Mouse (Mus musculus) liver, embryonic 12.5 days (tissue): ENCODE measurements around the gene Ninl. TPM values are rescaled to one million over a fixed set of nuclear protein-coding genes. Genes with fewer than 3 reads are reported as not detected.
A peak's percentile ranks its signal among the peaks of the same experiment; 100 is the strongest.

Experiments
- ATAC-seq: fragments of 200-750 bp; cut with Nextera tagmentation; 2 replicates; pipeline ENCODE4 v1.8.0; 2017; ENCODE audit warnings: moderate number of reproducible peaks, mild to moderate bottlenecking, moderate library complexity
- H3K27ac ChIP-seq: fragments of 300-500 bp; sonication (generic); 2 replicates; pipeline ENCODE4 v1.5.1; 2016; ENCODE audit warnings: mild to moderate bottlenecking
- H3K27me3 ChIP-seq: fragments of 300-500 bp; sonication (generic); replicated peaks from 2 replicates; pipeline ENCODE4 v1.6.1; 2016; ENCODE audit warnings: mild to moderate bottlenecking, moderate library complexity
- H3K36me3 ChIP-seq: fragments of 300-500 bp; sonication (generic); 2 replicates; pipeline ENCODE4 v1.6.1; 2016; ENCODE audit warnings: mild to moderate bottlenecking, moderate library complexity
- H3K4me1 ChIP-seq: fragments of 300-500 bp; sonication (generic); 2 replicates; pipeline ENCODE4 v1.6.1; 2016
- H3K4me2 ChIP-seq: fragments of 300-500 bp; sonication (generic); 2 replicates; pipeline ENCODE4 v1.6.1; 2016; ENCODE audit warnings: mild to moderate bottlenecking, moderate library complexity
- H3K4me3 ChIP-seq: fragments of 300-500 bp; sonication (generic); 2 replicates; pipeline ENCODE4 v1.5.1; 2016; ENCODE audit warnings: mild to moderate bottlenecking, moderate library complexity
- H3K9ac ChIP-seq: fragments of 300-500 bp; sonication (generic); 2 replicates; pipeline ENCODE4 v1.6.1; 2016; ENCODE audit warnings: mild to moderate bottlenecking, moderate library complexity
- H3K9me3 ChIP-seq: fragments of 300-500 bp; sonication (generic); replicated peaks from 2 replicates; pipeline ENCODE4 v1.6.1; 2016; ENCODE audit warnings: mild to moderate bottlenecking, moderate library complexity
- WGBS: fragments of 180-500 bp; shearing (Covaris S2); methylation state at CpG from one replicate; pipeline ENCODE4 v1.1.7; 2016; ENCODE audit not compliant: insufficient replicate concordance; 5-methylcytosine and 5-hydroxymethylcytosine counted together
- polyA plus RNA-seq: library from polyadenylated mRNA; unstranded; fragments of >200 nt; fragmentation: Nextera tagmentation; extraction: Ambion mirVana; gene quantifications from 2 replicates; pipeline ENCODE4 v1.2.1, GENCODE M21; 2016

The Ninl gene
- polyA plus RNA-seq, 1 experiment from 2014 or later, result 18.7 TPM

- no peak overlapping the region for H3K9ac ChIP-seq
- H3K4me3 ChIP-seq, result no peak overlapping the region
- no peak overlapping the region for H3K27ac ChIP-seq
- peaks cover 11% of the 10 kb centered on the region for H3K36me3 ChIP-seq
- H3K4me1 ChIP-seq, result peaks cover 55% of the 10 kb centered on the region
- WGBS, result 71% methylated on average over 4 of the region's 4 CpGs
- H3K27me3 ChIP-seq, result no peaks in the 10 kb centered on the region
- no peak overlapping the region for H3K4me2 ChIP-seq
- no peak for ATAC-seq
- H3K9me3 ChIP-seq, result no peaks in the 10 kb centered on the region
Observed at GRCm38 (mm10) chr2:150995324-150995723, 43.9 kb downstream of the Ninl start.

GRCm38 (mm10) chr2:150991050-150991449 lies 48.1 kb downstream of the Ninl start:
- Histone ChIP-seq H3K4me3 (no peak overlapping the region), H3K36me3 (no peaks in the 10 kb centered on the region), H3K27me3 (no peaks in the 10 kb centered on the region), H3K4me1 (peaks cover 29% of the 10 kb centered on the region), H3K9me3 (no peaks in the 10 kb centered on the region), H3K27ac (no peak overlapping the region), H3K4me2 (no peak overlapping the region), H3K9ac (no peak overlapping the region)
- WGBS, result 80% methylated on average over 4 of the region's 4 CpGs
- no peak for ATAC-seq

- Histone ChIP-seq H3K4me3 (no peak overlapping the region), H3K36me3 (no peaks in the 10 kb centered on the region), H3K4me2 (no peak overlapping the region), H3K9ac (no peak overlapping the region), H3K4me1 (peaks cover 25% of the 10 kb centered on the region), H3K9me3 (no peaks in the 10 kb centered on the region), H3K27me3 (no peaks in the 10 kb centered on the region), H3K27ac (no peak overlapping the region)
- ATAC-seq, result no peak
- WGBS, result 84% methylated on average over 2 of the region's 2 CpGs
Observed at GRCm38 (mm10) chr2:150990506-150990905, 48.7 kb downstream of the Ninl start.

- 91% methylated on average over 2 of the region's 2 CpGs for WGBS
- H3K9ac ChIP-seq, result no peak overlapping the region
- H3K27me3 ChIP-seq, result no peaks in the 10 kb centered on the region
- peaks cover 41% of the 10 kb centered on the region for H3K4me1 ChIP-seq
- no peak for ATAC-seq
- no peak overlapping the region for H3K4me2 ChIP-seq
- no peak overlapping the region for H3K27ac ChIP-seq
- H3K36me3 ChIP-seq, result no peaks in the 10 kb centered on the region
- H3K4me3 ChIP-seq, result no peak overlapping the region
- H3K9me3 ChIP-seq, result no peaks in the 10 kb centered on the region
Observed at GRCm38 (mm10) chr2:150985359-150985758, 53.8 kb downstream of the Ninl start.

GRCm38 (mm10) chr2:150982051-150982450 lies 57.1 kb downstream of the Ninl start:
- Histone ChIP-seq H3K9me3 (no peaks in the 10 kb centered on the region), H3K27me3 (no peaks in the 10 kb centered on the region), H3K36me3 (peaks cover 22% of the 10 kb centered on the region), H3K4me1 (peaks cover 65% of the 10 kb centered on the region), H3K9ac (no peak overlapping the region), H3K27ac (no peak overlapping the region), H3K4me3 (no peak overlapping the region), H3K4me2 (no peak overlapping the region)
- ATAC-seq, result no peak

- 19% methylated on average over 7 of the region's 7 CpGs for WGBS
- peaks cover 71% of the 10 kb centered on the region for H3K4me1 ChIP-seq
- peak; percentile 65 for ATAC-seq
Observed at GRCm38 (mm10) chr2:150981524-150981923, 57.7 kb downstream of the Ninl start.

GRCm38 (mm10) chr2:150979861-150980620 lies 59.1 kb downstream of the Ninl start:
- no peak overlapping the region for H3K4me3 ChIP-seq
- no peak for ATAC-seq
- WGBS, result 82% methylated on average over 14 of the region's 14 CpGs
- no peaks in the 10 kb centered on the region for H3K9me3 ChIP-seq
- no peaks in the 10 kb centered on the region for H3K27me3 ChIP-seq
- no peak overlapping the region for H3K4me2 ChIP-seq
- H3K36me3 ChIP-seq, result peaks cover 32% of the 10 kb centered on the region
- peaks cover 82% of the 10 kb centered on the region for H3K4me1 ChIP-seq
- 0 out of 2 replicates have a peak overlapping the region, but pooled peaks have one; percentile 4 for H3K27ac ChIP-seq
- H3K9ac ChIP-seq, result no peak overlapping the region

More at GRCm38 (mm10) chr2:150981524-150981923, 57.7 kb downstream of the Ninl start:
- H3K36me3 ChIP-seq, result peaks cover 22% of the 10 kb centered on the region
- no peak overlapping the region for H3K9ac ChIP-seq
- no peak overlapping the region for H3K4me3 ChIP-seq
- H3K9me3 ChIP-seq, result no peaks in the 10 kb centered on the region
- no peaks in the 10 kb centered on the region for H3K27me3 ChIP-seq
- no peak overlapping the region for H3K4me2 ChIP-seq
- 0 out of 2 replicates have a peak overlapping the region, but pooled peaks have one; percentile 14 for H3K27ac ChIP-seq

- ATAC-seq, result no peak
- Histone ChIP-seq H3K9me3 (no peaks in the 10 kb centered on the region), H3K9ac (no peak overlapping the region), H3K4me1 (peaks cover 80% of the 10 kb centered on the region), H3K27ac (no peak overlapping the region), H3K36me3 (peaks cover 42% of the 10 kb centered on the region), H3K27me3 (no peaks in the 10 kb centered on the region), H3K4me3 (no peak overlapping the region), H3K4me2 (no peak overlapping the region)
- 52% methylated on average over 3 of the region's 3 CpGs for WGBS
Observed at GRCm38 (mm10) chr2:150978791-150979190, 60.4 kb downstream of the Ninl start.

GRCm38 (mm10) chr2:150977676-150978075 lies 61.5 kb downstream of the Ninl start:
- peaks cover 71% of the 10 kb centered on the region for H3K4me1 ChIP-seq
- peak overlapping the region; percentile 55 for H3K4me2 ChIP-seq
- H3K4me3 ChIP-seq, result no peak overlapping the region
- ATAC-seq, result no peak
- H3K9me3 ChIP-seq, result no peaks in the 10 kb centered on the region
- WGBS, result 60% methylated on average over 6 of the region's 6 CpGs
- H3K27me3 ChIP-seq, result no peaks in the 10 kb centered on the region
- no peak overlapping the region for H3K9ac ChIP-seq
- peaks cover 54% of the 10 kb centered on the region for H3K36me3 ChIP-seq
- H3K27ac ChIP-seq, result peak overlapping the region; percentile 79

GRCm38 (mm10) chr2:150976871-150977270 lies 62.3 kb downstream of the Ninl start:
- H3K36me3 ChIP-seq, result peaks cover 62% of the 10 kb centered on the region
- peak overlapping the region; percentile 79 for H3K27ac ChIP-seq
- no peaks in the 10 kb centered on the region for H3K9me3 ChIP-seq
- 34% methylated on average over 5 of the region's 5 CpGs for WGBS
- peak; percentile 92 for ATAC-seq
- H3K27me3 ChIP-seq, result no peaks in the 10 kb centered on the region
- peak overlapping the region; percentile 28; the same call in 1 of the 2 replicates for H3K9ac ChIP-seq
- no peak overlapping the region; the same call in 1 of the 2 replicates for H3K4me3 ChIP-seq
- H3K4me2 ChIP-seq, result peak overlapping the region; percentile 55
- H3K4me1 ChIP-seq, result peaks cover 64% of the 10 kb centered on the region

GRCm38 (mm10) chr2:150973401-150974115 lies 65.6 kb downstream of the Ninl start:
- Histone ChIP-seq H3K4me3 (no peak overlapping the region), H3K27ac (no peak overlapping the region), H3K9me3 (no peaks in the 10 kb centered on the region), H3K36me3 (peaks cover 80% of the 10 kb centered on the region), H3K4me2 (no peak overlapping the region), H3K9ac (no peak overlapping the region), H3K27me3 (no peaks in the 10 kb centered on the region), H3K4me1 (peaks cover 32% of the 10 kb centered on the region)
- 85% methylated on average over 8 of the region's 8 CpGs for WGBS
- ATAC-seq, result no peak

GRCm38 (mm10) chr2:150972681-150973080 lies 66.5 kb downstream of the Ninl start:
- Histone ChIP-seq H3K27ac (no peak overlapping the region), H3K4me1 (peaks cover 23% of the 10 kb centered on the region), H3K4me3 (no peak overlapping the region), H3K9ac (no peak overlapping the region), H3K4me2 (no peak overlapping the region), H3K27me3 (no peaks in the 10 kb centered on the region), H3K9me3 (no peaks in the 10 kb centered on the region), H3K36me3 (peaks cover 81% of the 10 kb centered on the region)
- no peak for ATAC-seq
- WGBS, result 87% methylated on average over 3 of the region's 3 CpGs
